Mouse (Mus musculus): ENCODE results near the gene Treml2. TPM values are rescaled to one million over a fixed set of nuclear protein-coding genes. Genes with fewer than 3 reads are reported as not detected.

Treml2 gene
- total RNA-seq, 1 experiment from 2014 or later, result 61.0 TPM

GRCm38 (mm10) chr17:48286765-48287164, 12.5 kb upstream of the Treml2 start:
- peak; percentile 91 for ATAC-seq (replicated peaks; ENCODE audit: low read depth, poor library complexity, severe bottlenecking)

DNA sequence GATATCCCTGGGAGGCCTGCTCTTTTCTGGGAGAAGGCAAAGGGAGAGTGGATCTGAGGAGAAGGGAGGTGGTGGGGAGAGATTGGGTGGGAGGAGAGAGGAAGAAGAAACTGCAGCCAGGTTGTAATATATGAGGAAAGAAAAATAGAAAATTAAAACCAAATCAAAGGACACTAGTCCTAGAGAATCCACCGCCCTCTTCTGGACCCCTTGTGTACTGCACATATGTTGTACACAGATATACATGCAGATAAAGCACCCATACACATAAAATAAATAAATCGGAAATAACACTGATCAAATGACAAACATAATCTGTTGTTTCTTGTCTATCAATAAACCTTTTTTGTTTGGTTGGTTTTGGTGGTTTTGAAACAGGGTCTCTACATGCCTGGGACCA, 12.0 kb upstream of the Treml2 start:
- peak; percentile 47; the same call in 1 of the 2 replicates for ATAC-seq (replicated peaks; ENCODE audit: low read depth, poor library complexity, severe bottlenecking)

GRCm38 (mm10) chr17:48293500-48294194, 5.7 kb upstream of the Treml2 start:
- ATAC-seq (replicated peaks; ENCODE audit: low read depth, poor library complexity, severe bottlenecking), result peak; percentile 76

- no peak for ATAC-seq (replicated peaks; ENCODE audit: low read depth, poor library complexity, severe bottlenecking)
Observed at GRCm38 (mm10) chr17:48299756-48300155, 458 bp downstream of the Treml2 start.

DNA sequence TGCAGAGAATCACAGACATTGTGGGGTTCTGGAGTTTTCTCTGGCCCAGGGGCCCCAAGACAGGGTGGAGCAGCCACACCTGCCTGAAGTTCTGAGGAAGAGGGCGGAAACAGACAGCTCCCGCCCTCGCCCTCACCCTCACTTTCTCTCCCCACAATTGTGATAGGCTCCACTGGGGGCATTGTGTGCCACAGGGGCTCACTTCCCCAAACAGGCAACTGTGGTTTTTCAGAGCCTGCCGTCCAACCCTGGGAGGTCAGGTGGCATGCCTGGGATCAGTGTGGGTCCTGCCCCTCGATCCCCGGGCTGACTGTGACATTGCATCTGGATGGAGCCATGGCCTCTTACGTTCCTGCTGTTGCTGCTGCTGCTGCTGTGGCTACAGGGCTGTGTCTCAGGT, 901 bp downstream of the Treml2 start:
- ATAC-seq (replicated peaks; ENCODE audit: low read depth, poor library complexity, severe bottlenecking), result peak; percentile 79

DNA sequence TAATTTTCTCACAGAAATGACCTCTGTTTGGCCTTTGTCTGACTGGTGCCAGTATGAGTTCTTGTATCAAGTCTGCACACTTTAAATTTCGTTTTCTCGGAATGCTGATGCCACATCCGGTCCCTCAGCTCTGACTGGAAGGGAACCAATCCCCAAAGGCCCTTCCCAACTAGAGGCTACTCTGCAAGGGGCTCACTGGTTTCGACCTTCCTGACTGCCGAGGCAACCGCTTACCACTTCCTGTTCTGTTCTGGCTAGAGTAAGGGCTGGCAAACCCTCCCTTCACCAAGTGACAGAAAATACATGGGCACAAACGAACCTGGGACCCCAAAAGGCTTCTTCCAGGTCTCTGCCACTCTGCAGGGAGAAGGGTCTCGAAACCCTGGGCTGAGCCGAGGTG, 1.6 kb downstream of the Treml2 start:
- ATAC-seq (replicated peaks; ENCODE audit: low read depth, poor library complexity, severe bottlenecking), result peak; percentile 76

DNA sequence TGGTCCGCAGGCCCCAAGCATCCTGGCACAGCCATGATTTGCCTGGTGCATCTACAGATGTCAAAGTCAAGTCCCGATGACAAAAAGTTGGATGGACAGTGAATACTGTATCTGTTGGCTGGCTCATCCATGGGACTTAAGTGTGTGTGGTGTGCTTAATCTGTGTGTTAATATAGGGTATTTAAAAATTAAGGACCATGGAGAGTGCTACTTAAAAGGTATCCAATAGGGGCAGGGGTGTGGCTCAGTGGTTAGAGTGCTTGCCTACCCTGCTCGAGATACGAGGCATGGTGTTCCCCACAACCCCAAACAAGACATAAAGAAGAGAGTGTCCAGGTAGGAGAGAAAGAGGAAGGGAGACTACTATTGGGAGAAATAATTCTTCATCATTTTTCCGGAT, 2.5 kb downstream of the Treml2 start:
- no peak for ATAC-seq (replicated peaks; ENCODE audit: low read depth, poor library complexity, severe bottlenecking)

- ATAC-seq (replicated peaks; ENCODE audit: low read depth, poor library complexity, severe bottlenecking), result no peak
Observed at GRCm38 (mm10) chr17:48312124-48312523, 12.8 kb downstream of the Treml2 start.

DNA sequence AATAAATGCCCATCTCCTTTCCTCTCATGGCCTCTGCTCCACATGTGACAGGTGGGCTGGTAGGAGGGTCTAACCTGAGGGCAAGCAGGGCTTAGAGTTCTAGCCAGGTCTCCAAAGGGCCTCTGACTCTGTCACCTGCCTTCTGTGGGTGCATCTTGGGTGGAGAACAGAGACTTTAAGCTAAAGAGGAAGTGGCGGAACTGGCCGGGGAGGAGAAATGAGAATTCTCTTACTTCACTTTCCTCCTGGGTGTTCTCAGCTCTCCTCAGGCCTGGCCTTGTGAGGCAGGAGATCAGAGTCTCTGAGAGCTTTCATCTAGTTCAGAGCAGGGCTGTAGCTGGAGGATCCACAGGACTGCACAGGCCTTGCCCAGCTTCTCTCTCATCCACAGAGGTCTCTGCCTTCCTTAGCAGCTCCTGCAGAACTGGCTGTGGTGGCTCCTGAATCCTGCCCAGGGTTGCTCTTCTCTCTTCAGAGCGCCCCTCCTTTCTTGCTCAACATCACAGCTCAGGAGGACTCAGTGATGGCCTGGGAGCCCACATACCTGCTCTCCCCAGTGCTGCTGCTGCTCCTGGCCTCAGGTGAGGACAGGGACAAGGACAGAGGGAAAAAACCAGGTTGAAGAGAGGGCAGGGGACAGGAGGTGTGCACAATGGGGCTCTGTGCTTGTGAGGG, 16.7 kb downstream of the Treml2 start, which contains the start of gene B430306N03Rik:
TSS of gene B430306N03Rik (plus strand) at position 237 of the 675 bp plus-strand sequence.
- ATAC-seq (replicated peaks; ENCODE audit: low read depth, poor library complexity, severe bottlenecking), result peak; percentile 77

- ATAC-seq (replicated peaks; ENCODE audit: low read depth, poor library complexity, severe bottlenecking), result no peak
Observed at GRCm38 (mm10) chr17:48318686-48319085, 19.4 kb downstream of the Treml2 start.

DNA sequence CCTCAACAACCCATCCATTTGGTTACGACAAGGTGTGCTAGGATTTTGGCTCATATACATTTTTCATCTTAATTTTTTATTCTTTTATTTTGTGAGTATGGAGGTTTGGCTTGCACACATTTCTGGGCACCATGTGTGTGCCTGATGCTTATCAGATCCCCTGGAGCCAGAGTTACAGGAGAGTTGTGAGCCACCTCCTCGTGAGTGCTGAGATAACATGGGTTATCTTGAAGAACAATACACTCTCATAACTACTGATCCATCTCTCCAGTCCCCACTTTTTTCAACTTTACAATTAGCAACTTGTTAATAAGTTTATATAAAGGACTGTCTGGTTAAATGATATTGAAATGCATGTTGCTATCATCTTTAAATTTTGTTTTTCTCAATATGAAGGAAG, 22.0 kb downstream of the Treml2 start:
- no peak for ATAC-seq (replicated peaks; ENCODE audit: low read depth, poor library complexity, severe bottlenecking)

DNA sequence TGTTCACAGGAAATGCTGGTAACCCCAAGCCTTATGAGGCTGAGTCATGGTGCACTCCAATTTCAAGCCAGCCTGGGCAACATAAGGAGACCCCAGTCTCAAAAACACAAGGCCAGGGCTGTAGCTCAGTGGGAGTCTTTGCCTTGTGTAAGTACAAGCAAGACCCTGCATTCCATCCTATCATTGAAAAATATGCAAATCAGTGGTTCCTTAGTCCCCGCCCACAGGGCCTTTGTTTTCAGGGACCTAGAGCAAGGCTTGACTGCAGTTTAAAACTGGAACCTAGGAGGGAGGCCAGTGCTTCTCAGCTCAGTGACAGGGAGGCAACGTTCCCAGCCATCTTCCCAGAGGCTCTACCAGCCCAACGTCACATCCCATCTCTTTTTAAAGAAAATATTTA, 23.9 kb downstream of the Treml2 start:
- ATAC-seq (replicated peaks; ENCODE audit: low read depth, poor library complexity, severe bottlenecking), result no peak

DNA sequence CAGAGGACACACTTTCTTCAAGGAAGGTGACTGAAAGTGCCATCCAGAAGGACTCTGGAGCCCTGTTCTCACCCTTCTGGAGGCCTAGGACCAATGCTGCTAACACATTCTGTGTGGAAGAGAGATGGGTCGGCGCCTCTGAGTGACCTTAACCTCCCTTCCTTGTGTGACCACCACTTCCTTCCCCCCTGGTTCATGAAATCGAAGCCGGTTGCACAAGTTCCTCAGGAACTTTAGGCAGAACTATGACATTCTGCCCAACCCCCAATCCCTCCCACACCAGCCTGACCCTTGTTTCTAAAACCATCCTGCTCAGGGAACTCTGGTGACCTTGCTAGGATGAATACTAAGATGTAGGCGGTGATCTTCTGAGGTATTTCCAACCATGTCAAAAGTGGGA, 25.0 kb downstream of the Treml2 start:
- ATAC-seq (replicated peaks; ENCODE audit: low read depth, poor library complexity, severe bottlenecking), result peak; percentile 80

DNA sequence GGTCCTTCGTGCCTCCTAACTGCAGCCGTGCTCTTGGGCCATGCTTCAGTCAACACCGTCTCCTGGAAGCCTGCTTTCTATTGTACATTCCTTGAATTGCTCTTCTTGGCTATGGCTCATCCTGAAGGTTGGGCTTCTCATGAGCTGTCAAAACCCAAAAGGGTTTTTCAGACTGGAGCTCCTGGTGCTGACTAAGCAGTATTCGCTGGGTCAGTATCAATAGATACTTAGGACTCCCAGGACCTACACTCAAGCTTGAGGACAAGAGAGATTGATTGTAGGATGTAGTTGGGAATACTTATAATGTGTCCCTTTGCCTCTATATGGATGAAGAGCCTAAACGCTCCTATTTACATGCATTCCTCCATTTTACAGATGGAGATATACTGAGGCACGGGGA, 25.8 kb downstream of the Treml2 start:
- ATAC-seq (replicated peaks; ENCODE audit: low read depth, poor library complexity, severe bottlenecking), result no peak

- no peak for ATAC-seq (replicated peaks; ENCODE audit: low read depth, poor library complexity, severe bottlenecking)
Observed at GRCm38 (mm10) chr17:48325638-48326037, 26.3 kb downstream of the Treml2 start.

GRCm38 (mm10) chr17:48326656-48327055, 27.4 kb downstream of the Treml2 start:
- ATAC-seq (replicated peaks; ENCODE audit: low read depth, poor library complexity, severe bottlenecking), result no peak

DNA sequence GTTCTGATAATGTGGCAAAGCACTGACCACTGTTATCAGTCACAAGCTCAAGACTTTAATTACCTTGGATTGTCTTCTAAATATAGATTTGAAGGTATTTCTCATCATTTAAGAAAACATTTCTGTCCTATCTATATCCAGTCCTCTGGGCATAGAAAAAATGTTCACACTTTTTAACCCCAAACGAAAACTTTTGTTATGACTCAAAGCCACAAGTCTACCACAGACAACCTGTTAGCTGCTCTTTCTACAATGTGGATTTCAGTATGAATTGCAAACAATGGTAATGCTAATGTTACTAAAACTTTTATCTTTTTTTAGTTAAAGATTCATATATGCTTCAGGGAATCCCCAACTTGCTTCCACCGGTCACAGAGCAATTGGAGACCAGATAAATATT, 33.2 kb downstream of the Treml2 start:
- ATAC-seq (replicated peaks; ENCODE audit: low read depth, poor library complexity, severe bottlenecking), result no peak

DNA sequence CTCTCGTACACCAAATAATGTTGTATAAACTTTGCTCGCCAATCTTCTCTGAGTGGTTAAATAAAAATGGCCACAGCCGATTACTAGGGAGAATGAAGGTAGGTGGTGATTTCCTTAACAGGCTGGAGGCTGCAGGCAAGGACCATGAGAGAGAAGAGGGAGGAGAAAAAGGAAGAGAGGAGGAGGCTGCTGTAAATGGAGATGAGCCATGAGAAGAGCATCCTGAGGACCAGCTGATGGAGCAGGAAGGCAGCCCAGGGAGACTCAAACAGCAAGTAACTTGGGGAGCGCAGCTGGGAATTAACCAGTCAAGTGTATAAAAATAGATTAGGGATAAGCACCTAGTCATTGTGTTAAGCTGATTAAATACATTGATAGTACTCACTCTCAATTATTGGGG, 34.9 kb downstream of the Treml2 start:
- ATAC-seq (replicated peaks; ENCODE audit: low read depth, poor library complexity, severe bottlenecking), result no peak

- ATAC-seq (replicated peaks; ENCODE audit: low read depth, poor library complexity, severe bottlenecking), result peak; percentile 92
Observed at GRCm38 (mm10) chr17:48336857-48337256, 37.6 kb downstream of the Treml2 start.

DNA sequence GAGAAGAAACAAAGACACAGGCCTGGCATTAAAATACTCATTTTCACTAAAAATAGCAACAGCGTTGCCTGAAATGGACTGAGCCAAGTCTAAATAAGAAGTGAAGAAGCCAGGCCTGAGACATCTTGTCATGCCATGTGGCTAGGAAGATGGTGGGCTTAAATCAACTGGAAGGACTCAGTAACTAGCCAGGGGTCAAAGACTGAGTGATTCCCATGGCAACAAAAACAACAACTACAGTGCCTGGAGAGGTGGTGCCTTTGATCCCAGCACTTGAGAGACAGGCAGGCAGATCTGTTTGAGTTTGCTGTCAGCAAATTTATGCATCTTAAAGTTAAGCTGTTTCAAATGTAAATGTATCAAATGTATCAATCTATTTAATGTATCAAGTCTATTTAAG, 41.0 kb downstream of the Treml2 start:
- ATAC-seq (replicated peaks; ENCODE audit: low read depth, poor library complexity, severe bottlenecking), result no peak

DNA sequence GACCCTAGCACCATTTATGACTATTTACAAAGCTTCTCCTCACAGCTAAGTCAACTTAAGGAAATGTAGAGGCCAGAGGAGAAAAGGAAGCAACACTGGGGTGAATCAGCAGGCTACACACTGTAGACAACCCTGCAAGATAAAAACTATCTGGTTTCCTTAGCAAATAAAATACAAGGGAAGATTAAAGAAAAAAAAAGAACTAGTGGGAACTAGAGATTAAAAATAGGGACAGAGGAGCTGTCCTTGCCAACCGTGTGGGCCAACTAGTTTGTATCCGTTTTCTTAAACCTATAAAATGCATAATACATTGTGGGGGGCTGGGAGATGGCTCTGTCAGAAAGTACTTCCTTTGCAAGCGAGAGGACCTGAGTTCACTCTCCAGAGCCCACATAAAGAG, 42.6 kb downstream of the Treml2 start:
- peak; percentile 53 for ATAC-seq (replicated peaks; ENCODE audit: low read depth, poor library complexity, severe bottlenecking)

DNA sequence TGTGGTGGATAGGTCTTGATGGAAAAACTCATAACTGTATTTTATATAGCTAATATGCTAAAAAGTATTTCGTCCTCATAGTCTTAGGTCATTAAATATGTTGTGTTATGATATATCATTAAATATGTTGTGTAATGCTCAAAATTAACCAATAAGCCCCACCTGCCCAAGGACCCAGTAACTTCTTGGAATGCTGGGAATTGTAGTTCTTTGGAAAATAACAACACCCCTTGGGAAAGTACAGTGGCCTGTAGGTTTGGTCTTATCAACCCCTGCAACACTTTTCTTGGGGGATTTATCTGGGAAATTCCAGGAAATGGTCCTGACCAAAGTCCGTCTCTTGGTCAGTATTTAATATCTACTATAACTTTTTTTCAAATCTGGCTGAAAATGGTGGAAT, 43.8 kb downstream of the Treml2 start:
- ATAC-seq (replicated peaks; ENCODE audit: low read depth, poor library complexity, severe bottlenecking), result no peak
